Mouse (Mus musculus): ENCODE results near the gene Pabpn1. TPM values are rescaled to one million over a fixed set of nuclear protein-coding genes. Genes with fewer than 3 reads are reported as not detected.

Gene Pabpn1
- polyA plus RNA-seq, 1 experiment from 2014 or later = 160 TPM

- H3K9me3 ChIP-seq = no peaks in the 10 kb centered on the region
- no peak for DNase-seq (ENCODE audit: low spot score)
- peaks cover 19% of the 10 kb centered on the region for H3K4me1 ChIP-seq (replicated peaks)
- no peak overlapping the region for H3K27ac ChIP-seq
- H3K4me3 ChIP-seq = no peak overlapping the region
- 90% methylated on average over 4 of the region's 4 CpGs for WGBS
- H3K36me3 ChIP-seq = peaks cover 52% of the 10 kb centered on the region
- H3K27me3 ChIP-seq (ENCODE audit: insufficient read depth, poor library complexity, severe bottlenecking) = no peaks in the 10 kb centered on the region
Measured at GRCm38 (mm10) chr14:54903641-54904040, 11.3 kb downstream of the Pabpn1 start.

- no peaks in the 10 kb centered on the region for H3K27me3 ChIP-seq (ENCODE audit: insufficient read depth, poor library complexity, severe bottlenecking)
- H3K9me3 ChIP-seq = no peaks in the 10 kb centered on the region
- peaks cover 55% of the 10 kb centered on the region for H3K4me1 ChIP-seq (replicated peaks)
- no peak overlapping the region for H3K27ac ChIP-seq
- H3K4me3 ChIP-seq = no peak overlapping the region
- no peak for DNase-seq (ENCODE audit: low spot score)
- peaks cover 65% of the 10 kb centered on the region for H3K36me3 ChIP-seq
- 82% methylated on average over 7 of the region's 7 CpGs for WGBS
Measured at GRCm38 (mm10) chr14:54908682-54909081, 16.4 kb downstream of the Pabpn1 start.

GRCm38 (mm10) chr14:54912109-54912850 is 20.0 kb downstream of the Pabpn1 start:
- peak; percentile 39 for DNase-seq (ENCODE audit: low spot score)
- H3K9me3 ChIP-seq = no peaks in the 10 kb centered on the region
- peaks cover 52% of the 10 kb centered on the region for H3K4me1 ChIP-seq (replicated peaks)
- H3K36me3 ChIP-seq = peaks cover 56% of the 10 kb centered on the region
- H3K4me3 ChIP-seq = peak overlapping the region; percentile 98
- H3K27ac ChIP-seq = peak overlapping the region; percentile 96
- H3K27me3 ChIP-seq (ENCODE audit: insufficient read depth, poor library complexity, severe bottlenecking) = no peaks in the 10 kb centered on the region
- WGBS = 3% methylated on average over 69 of the region's 69 CpGs

DNA sequence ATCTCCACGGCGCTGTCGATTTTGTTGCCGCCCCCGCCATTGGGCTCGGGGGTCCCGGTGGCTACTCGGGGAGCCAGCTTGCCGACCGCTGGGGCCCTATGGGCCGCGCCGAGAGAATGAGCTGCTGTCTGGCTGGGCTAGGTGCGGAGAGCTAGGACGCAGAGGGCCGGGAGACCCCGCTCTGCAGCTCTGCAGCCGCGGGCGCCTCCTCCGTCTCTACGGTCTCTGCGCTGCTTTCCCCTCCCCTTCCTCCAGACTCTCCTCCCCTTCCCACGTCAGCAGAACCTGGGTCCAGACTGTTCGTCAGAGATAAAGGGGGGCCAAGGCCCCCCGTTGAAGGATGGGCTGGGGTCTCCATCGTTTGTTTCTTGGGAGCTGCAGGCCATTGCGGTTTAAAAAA is 20.6 kb downstream of the Pabpn1 start, which contains the start of gene Slc22a17:
Gene Slc22a17, minus strand, starts transcription at position 247 of the 400 bp plus-strand sequence.
- no peaks in the 10 kb centered on the region for H3K27me3 ChIP-seq (ENCODE audit: insufficient read depth, poor library complexity, severe bottlenecking)
- H3K4me3 ChIP-seq = peak within 1 kb of the TSS; percentile 98
- H3K9me3 ChIP-seq = no peaks in the 10 kb centered on the region
- H3K36me3 ChIP-seq = peaks cover 56% of the 10 kb centered on the region
- peak within 1 kb of the TSS; percentile 96 for H3K27ac ChIP-seq
- WGBS = 0% methylated on average over 28 of the region's 28 CpGs
- H3K4me1 ChIP-seq (replicated peaks) = peaks cover 46% of the 10 kb centered on the region
- peak; percentile 84 for DNase-seq (ENCODE audit: low spot score)

GRCm38 (mm10) chr14:54913343-54913742 is 21.0 kb downstream of the Pabpn1 start:
- peak overlapping the region; percentile 96 for H3K27ac ChIP-seq
- peaks cover 42% of the 10 kb centered on the region for H3K4me1 ChIP-seq (replicated peaks)
- 22% methylated on average over 10 of the region's 10 CpGs for WGBS
- no peaks in the 10 kb centered on the region for H3K9me3 ChIP-seq
- DNase-seq (ENCODE audit: low spot score) = no peak
- peak overlapping the region; percentile 98 for H3K4me3 ChIP-seq
- H3K27me3 ChIP-seq (ENCODE audit: insufficient read depth, poor library complexity, severe bottlenecking) = no peaks in the 10 kb centered on the region
- H3K36me3 ChIP-seq = peaks cover 56% of the 10 kb centered on the region

GRCm38 (mm10) chr14:54920076-54920685 is 27.9 kb downstream of the Pabpn1 start:
- peaks cover 81% of the 10 kb centered on the region for H3K36me3 ChIP-seq
- H3K4me3 ChIP-seq = no peak overlapping the region
- WGBS = 94% methylated on average over 16 of the region's 16 CpGs
- peaks cover 22% of the 10 kb centered on the region for H3K4me1 ChIP-seq (replicated peaks)
- no peaks in the 10 kb centered on the region for H3K27me3 ChIP-seq (ENCODE audit: insufficient read depth, poor library complexity, severe bottlenecking)
- H3K27ac ChIP-seq = 0 out of 2 replicates have a peak overlapping the region, but pooled peaks have one; percentile 16
- H3K9me3 ChIP-seq = peaks cover 21% of the 10 kb centered on the region
- DNase-seq (ENCODE audit: low spot score) = no peak

DNA sequence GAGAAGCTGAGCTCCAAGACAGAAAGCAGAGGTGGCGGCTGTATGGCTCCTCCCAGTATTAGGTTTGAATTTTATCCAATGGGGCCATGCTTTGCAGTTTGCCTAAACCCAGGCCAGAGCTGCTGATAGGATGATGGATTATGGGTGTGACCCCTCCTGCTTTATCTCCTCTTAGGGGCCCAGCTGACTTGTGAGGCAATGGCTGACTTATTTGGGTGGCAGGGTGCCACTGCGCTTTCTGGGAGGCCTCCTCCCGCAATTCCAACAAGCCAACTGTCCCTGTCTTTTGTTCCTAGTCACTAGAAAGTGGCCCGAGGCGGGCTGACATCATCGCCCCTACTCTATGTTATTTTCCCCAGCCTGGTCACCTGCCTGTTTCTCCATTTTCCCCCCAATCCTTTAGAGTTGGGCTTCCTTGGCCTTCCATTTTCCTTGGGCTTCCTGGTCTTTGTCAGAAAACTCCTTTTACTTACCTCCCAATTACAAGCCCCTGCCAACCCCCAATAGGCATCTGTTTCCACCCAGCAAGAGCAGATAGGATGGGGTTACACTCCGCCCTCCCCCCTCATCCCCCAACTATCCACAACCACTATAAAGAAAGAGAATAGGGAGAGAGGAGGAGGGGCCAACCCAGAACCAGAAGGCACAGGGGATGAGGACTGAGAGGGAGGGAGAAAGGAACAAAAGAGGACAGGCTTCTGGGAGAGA is 32.5 kb downstream of the Pabpn1 start:
- DNase-seq (ENCODE audit: low spot score) = peak; percentile 73
- Histone ChIP-seq H3K4me1 (replicated peaks) (peaks cover 51% of the 10 kb centered on the region), H3K36me3 (peaks cover 35% of the 10 kb centered on the region), H3K27me3 (ENCODE audit: insufficient read depth, poor library complexity, severe bottlenecking) (peaks cover 8% of the 10 kb centered on the region), H3K9me3 (peaks cover 21% of the 10 kb centered on the region), H3K27ac (peak overlapping the region; percentile 99), H3K4me3 (peak overlapping the region; percentile 71)
- WGBS = 7% methylated on average over 7 of the region's 7 CpGs

GRCm38 (mm10) chr14:54925349-54926342 is 33.3 kb downstream of the Pabpn1 start, which contains the start of gene Efs:
Gene Efs (minus strand): TSS chr14:54926126.
- H3K27me3 ChIP-seq (ENCODE audit: insufficient read depth, poor library complexity, severe bottlenecking) = peaks cover 8% of the 10 kb centered on the region
- peak within 1 kb of the TSS; percentile 71 for H3K4me3 ChIP-seq
- H3K9me3 ChIP-seq = peaks cover 20% of the 10 kb centered on the region
- peak; percentile 81 for DNase-seq (ENCODE audit: low spot score)
- H3K36me3 ChIP-seq = peaks cover 27% of the 10 kb centered on the region
- peak within 1 kb of the TSS; percentile 99 for H3K27ac ChIP-seq
- under 1% methylated on average over 57 of the region's 57 CpGs for WGBS
- H3K4me1 ChIP-seq (replicated peaks) = peaks cover 59% of the 10 kb centered on the region

GRCm38 (mm10) chr14:54926401-54927158 is 34.3 kb downstream of the Pabpn1 start:
- Histone ChIP-seq H3K9me3 (peaks cover 11% of the 10 kb centered on the region), H3K36me3 (peaks cover 18% of the 10 kb centered on the region), H3K4me1 (replicated peaks) (peaks cover 64% of the 10 kb centered on the region), H3K27ac (peak overlapping the region; percentile 99), H3K4me3 (peak overlapping the region; percentile 71), H3K27me3 (ENCODE audit: insufficient read depth, poor library complexity, severe bottlenecking) (peaks cover 8% of the 10 kb centered on the region)
- DNase-seq (ENCODE audit: low spot score) = peak; percentile 88
- WGBS = under 1% methylated on average over 54 of the region's 58 CpGs

- peak overlapping the region; percentile 99 for H3K27ac ChIP-seq
- H3K27me3 ChIP-seq (ENCODE audit: insufficient read depth, poor library complexity, severe bottlenecking) = peaks cover 8% of the 10 kb centered on the region
- 15% methylated on average over 7 of the region's 7 CpGs for WGBS
- peaks cover 3% of the 10 kb centered on the region; the same call in 1 of the 2 replicates for H3K9me3 ChIP-seq
- H3K36me3 ChIP-seq = peaks cover 10% of the 10 kb centered on the region
- DNase-seq (ENCODE audit: low spot score) = no peak
- peak overlapping the region; percentile 71 for H3K4me3 ChIP-seq
- H3K4me1 ChIP-seq (replicated peaks) = peaks cover 69% of the 10 kb centered on the region
Measured at GRCm38 (mm10) chr14:54927296-54927695, 35.0 kb downstream of the Pabpn1 start.

GRCm38 (mm10) chr14:54929801-54930200 is 37.5 kb downstream of the Pabpn1 start:
- DNase-seq (ENCODE audit: low spot score) = no peak
- H3K4me3 ChIP-seq = no peak overlapping the region
- no peaks in the 10 kb centered on the region for H3K36me3 ChIP-seq
- no peaks in the 10 kb centered on the region for H3K9me3 ChIP-seq
- H3K27ac ChIP-seq = 0 out of 2 replicates have a peak overlapping the region, but pooled peaks have one; percentile 14
- peaks cover 8% of the 10 kb centered on the region for H3K27me3 ChIP-seq (ENCODE audit: insufficient read depth, poor library complexity, severe bottlenecking)
- H3K4me1 ChIP-seq (replicated peaks) = peaks cover 63% of the 10 kb centered on the region
- 77% methylated on average over 5 of the region's 5 CpGs for WGBS
